Mouse (Mus musculus) CH12.LX (cell line): ENCODE data around the gene Adgrg6. TPM values are rescaled to one million over a fixed set of nuclear protein-coding genes. Genes with fewer than 3 reads are reported as not detected.

Experiments used
- DNase-seq: peaks from one replicate; pipeline ENCODE4 v3.0.0-alpha.2; 2013; ENCODE audit errors: extremely low read depth
- H3K27ac ChIP-seq: 2 replicates; pipeline ENCODE4 v1.5.1; 2012; ENCODE audit warnings: low read depth, mild to moderate bottlenecking, control low read depth, moderate library complexity; ENCODE audit not compliant: insufficient read depth
- H3K27me3 ChIP-seq: replicated peaks from 2 replicates; pipeline ENCODE3; 2012; ENCODE audit warnings: inconsistent platforms
- H3K36me3 ChIP-seq, 2 experiments: replicated peaks in 1 of 2; 2 replicates each; pipeline versions ENCODE3 to v1.6.1; 2012; ENCODE audit warnings: inconsistent platforms in 1 of 2, low read length in 1 of 2, mild to moderate bottlenecking in 1 of 2, mixed read lengths in 1 of 2, moderate library complexity in 1 of 2; ENCODE audit not compliant: control insufficient read depth in 1 of 2, insufficient read depth in 1 of 2
- H3K4me1 ChIP-seq, 2 experiments: 2 replicates each; pipeline ENCODE4 v1.6.1; 2012; ENCODE audit warnings: inconsistent platforms in 1 of 2, moderate library complexity in 1 of 2; ENCODE audit not compliant: insufficient read depth in 2 of 2, control insufficient read depth in 1 of 2
- H3K4me2 ChIP-seq: 2 replicates; pipeline ENCODE4 v1.6.1; 2012; ENCODE audit warnings: low read depth, mild to moderate bottlenecking, control low read depth; ENCODE audit not compliant: poor library complexity, insufficient read depth, severe bottlenecking
- H3K4me3 ChIP-seq, 3 experiments: fragments of 150-350 bp in 1 of 3; sonication (generic) in 1 of 3; replicated peaks in 1 of 3; 2 replicates each; pipeline versions ENCODE3 to v1.5.1; 2011 to 2012; ENCODE audit warnings: low read depth in 2 of 3, low read length in 2 of 3, mild to moderate bottlenecking in 2 of 3, moderate library complexity in 2 of 3, control low read depth in 1 of 3, improper control_type of control experiment in 1 of 3, inconsistent platforms in 1 of 3, mixed read lengths in 1 of 3; ENCODE audit not compliant: poor library complexity in 1 of 3
- H3K79me2 ChIP-seq: replicated peaks from 2 replicates; pipeline ENCODE4 v1.6.1; 2012; ENCODE audit warnings: mild to moderate bottlenecking, moderate library complexity; ENCODE audit not compliant: control insufficient read depth, poor library complexity, insufficient read depth, severe bottlenecking; ENCODE audit errors: extremely low read depth
- H3K9ac ChIP-seq: 2 replicates; pipeline ENCODE4 v1.6.1; 2012; ENCODE audit warnings: low read depth, mild to moderate bottlenecking, control low read depth, moderate library complexity; ENCODE audit not compliant: insufficient read depth
- H3K9me3 ChIP-seq: replicated peaks from 2 replicates; pipeline ENCODE3; 2012; ENCODE audit warnings: low read length, inconsistent platforms, mixed read lengths
- CHD1 ChIP-seq: IDR thresholded peaks from 2 replicates; pipeline ENCODE4 v1.6.1; 2012; ENCODE audit warnings: low read depth, low read length, improper control_type of control experiment, inconsistent platforms
- CHD2 ChIP-seq: IDR thresholded peaks from 2 replicates; pipeline ENCODE4 v1.6.1; 2011; ENCODE audit warnings: low read length, improper control_type of control experiment
- ELF1 ChIP-seq: IDR thresholded peaks from 2 replicates; pipeline ENCODE4 v1.6.1; 2014; ENCODE audit warnings: low read depth, mild to moderate bottlenecking, inconsistent platforms, low read length, improper control_type of control experiment
- ETS1 ChIP-seq: conservative IDR thresholded peaks from 2 replicates; pipeline ENCODE4 v1.6.1; 2012; ENCODE audit warnings: low read depth, mild to moderate bottlenecking, inconsistent platforms, low read length, improper control_type of control experiment, moderate library complexity
- GABPA ChIP-seq: IDR thresholded peaks from 2 replicates; pipeline ENCODE4 v1.6.1; 2012; ENCODE audit warnings: low read depth, low read length, improper control_type of control experiment, inconsistent platforms; ENCODE audit not compliant: insufficient replicate concordance
- IRF4 ChIP-seq: IDR thresholded peaks from 2 replicates; pipeline ENCODE4 v1.6.1; 2014; ENCODE audit warnings: low read depth, mild to moderate bottlenecking, inconsistent platforms, low read length, improper control_type of control experiment
- JUND ChIP-seq: conservative IDR thresholded peaks from 2 replicates; pipeline ENCODE4 v1.6.1; 2011; ENCODE audit warnings: low read depth, low read length, improper control_type of control experiment
- MAFK ChIP-seq: IDR thresholded peaks from 2 replicates; pipeline ENCODE4 v1.6.1; 2011; ENCODE audit warnings: low read length, improper control_type of control experiment; ENCODE audit not compliant: insufficient replicate concordance
- MAX ChIP-seq: IDR thresholded peaks from 2 replicates; pipeline ENCODE4 v1.6.1; 2011; ENCODE audit warnings: low read length, improper control_type of control experiment
- MEF2A ChIP-seq: IDR thresholded peaks from 2 replicates; pipeline ENCODE4 v1.6.1; 2014; ENCODE audit warnings: low read depth, mild to moderate bottlenecking, inconsistent platforms, low read length, improper control_type of control experiment, borderline replicate concordance
- MXI1 ChIP-seq: IDR thresholded peaks from 2 replicates; pipeline ENCODE4 v1.6.1; 2011; ENCODE audit warnings: mild to moderate bottlenecking, low read depth, low read length, improper control_type of control experiment
- MYC ChIP-seq: IDR thresholded peaks from 2 replicates; pipeline ENCODE4 v1.6.1; 2011; ENCODE audit warnings: low read depth, mild to moderate bottlenecking, improper control_type of control experiment, low read length
- PAX5 ChIP-seq: IDR thresholded peaks from 2 replicates; pipeline ENCODE4 v1.6.1; 2012; ENCODE audit warnings: low read length, inconsistent platforms, mixed read lengths
- POLR2AphosphoS2 ChIP-seq: IDR thresholded peaks from 2 replicates; pipeline ENCODE4 v1.6.1; 2011; ENCODE audit warnings: low read depth, low read length, improper control_type of control experiment
- RAD21 ChIP-seq: IDR thresholded peaks from 2 replicates; pipeline ENCODE4 v1.6.1; 2011; ENCODE audit warnings: low read depth, mild to moderate bottlenecking, low read length, improper control_type of control experiment, moderate library complexity
- SIN3A ChIP-seq: IDR thresholded peaks from 2 replicates; pipeline ENCODE4 v1.6.1; 2012; ENCODE audit warnings: low read length, improper control_type of control experiment, inconsistent platforms
- TBP ChIP-seq: conservative IDR thresholded peaks from 2 replicates; pipeline ENCODE4 v1.6.1; 2011; ENCODE audit warnings: low read depth, low read length, improper control_type of control experiment
- USF1 ChIP-seq: IDR thresholded peaks from 2 replicates; pipeline ENCODE4 v1.6.1; 2014; ENCODE audit warnings: low read depth, mild to moderate bottlenecking, inconsistent platforms, low read length, improper control_type of control experiment
- USF2 ChIP-seq: conservative IDR thresholded peaks from 2 replicates; pipeline ENCODE4 v1.6.1; 2011; ENCODE audit warnings: low read depth, low read length, improper control_type of control experiment
- ZC3H11A ChIP-seq: IDR thresholded peaks from 2 replicates; pipeline ENCODE4 v1.6.1; 2012; ENCODE audit warnings: low read depth, mild to moderate bottlenecking, inconsistent platforms, low read length, improper control_type of control experiment
- ZKSCAN1 ChIP-seq: IDR thresholded peaks from 2 replicates; pipeline ENCODE4 v1.6.1; 2012; ENCODE audit warnings: low read depth, inconsistent platforms, low read length, improper control_type of control experiment, borderline replicate concordance
- ZMIZ1 ChIP-seq: IDR thresholded peaks from 2 replicates; pipeline ENCODE4 v1.6.1; 2012; ENCODE audit warnings: low read depth, mild to moderate bottlenecking, inconsistent platforms, low read length, improper control_type of control experiment
- ZNF384 ChIP-seq: IDR thresholded peaks from 2 replicates; pipeline ENCODE4 v1.6.1; 2012; ENCODE audit warnings: low read depth, low read length, improper control_type of control experiment, inconsistent platforms
- dilution Hi-C: fragments of 300-500 bp; cut with MboI; formaldehyde crosslinking; loops from 2 replicates; pipeline ENCODE4 v1.14.3; 2020; ENCODE audit warnings: low sequenced_read_pairs; ENCODE audit not compliant: extremely low pct_unique_long_range_greater_than_20kb, extremely low pct_ligation_motif_present
- in situ Hi-C: fragments of 300-500 bp; cut with MboI; formaldehyde crosslinking; loops from 3 replicates; pipeline ENCODE4 v1.14.3; 2019; ENCODE audit warnings: low sequenced_read_pairs, low pct_ligation_motif_present, low pct_unique_long_range_greater_than_20kb, mixed read lengths
- polyA plus RNA-seq: library from polyadenylated mRNA; unstranded; fragments of >175 nt; gene quantifications from 2 replicates; pipeline ENCODE4 v1.2.1, GENCODE M21; 2012; ENCODE audit warnings: low read depth; ENCODE audit not compliant: insufficient read length
- total RNA-seq, 2 experiments: library from RNA; depleted of rRNA; stranded (reverse); fragments of 300-350 nt in 1 of 2; fragments of >200 nt in 1 of 2; gene quantifications; 2 replicates each; pipeline ENCODE4 v1.2.3; 2012 to 2014

Gene Adgrg6
- total and polyA plus RNA-seq, 3 experiments = not detected

DNA sequence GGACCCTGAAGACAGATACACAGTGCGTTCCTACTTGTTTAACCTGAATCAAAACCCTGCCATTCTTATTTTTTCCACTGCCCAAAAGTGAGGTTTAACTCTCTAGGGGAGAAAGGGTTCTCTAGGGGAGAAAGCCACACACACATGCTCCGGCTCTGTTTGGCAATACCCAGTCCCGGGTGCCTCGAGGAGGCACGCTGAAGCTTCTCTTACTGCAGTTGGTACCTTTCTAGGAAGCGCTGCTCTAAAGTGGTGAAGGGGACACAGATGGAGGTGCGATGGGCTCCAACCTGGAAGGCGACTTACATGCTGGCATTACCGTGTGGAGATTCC, 885 bp downstream of the Adgrg6 start:
- Histone ChIP-seq H3K79me2 (no peaks in the 10 kb centered on the region), H3K4me2 (no peak overlapping the region), H3K27ac (no peak overlapping the region), H3K4me1 (peaks cover 0 to 17% of the 10 kb centered on the region in 2 experiments; a peak in 1 of 4 replicates), H3K4me3 (no peak overlapping the region), H3K36me3 (no peaks in the 10 kb centered on the region), H3K27me3 (no peaks in the 10 kb centered on the region), H3K9ac (no peak overlapping the region), H3K9me3 (peaks cover 3% of the 10 kb centered on the region)
- DNase-seq = no peak
- dilution Hi-C loops = no loop called here
- in situ Hi-C loops = no loop called here
- TF ChIP-seq IRF4 (no peak), CHD2 (no peak), MYC (no peak), MEF2A (no peak), GABPA (no peak), MAFK (no peak), PAX5 (no peak), USF2 (no peak)

GRCm38 (mm10) chr10:14543511-14544067, 1.9 kb downstream of the Adgrg6 start:
- Histone ChIP-seq H3K79me2 (no peaks in the 10 kb centered on the region), H3K4me1 (peaks cover 0 to 14% of the 10 kb centered on the region in 2 experiments; a peak in 1 of 4 replicates), H3K27ac (no peak overlapping the region), H3K9ac (no peak overlapping the region), H3K4me3 (no peak overlapping the region), H3K36me3 (no peaks in the 10 kb centered on the region), H3K27me3 (no peaks in the 10 kb centered on the region), H3K4me2 (no peak overlapping the region), H3K9me3 (peaks cover 3% of the 10 kb centered on the region)
- in situ Hi-C loops = no loop called here
- no peak for DNase-seq
- no peak for TF ChIP-seq ETS1
- no peak for TF ChIP-seq ZC3H11A
- TF ChIP-seq CHD2 = no peak
- no peak for TF ChIP-seq ELF1
- no peak for TF ChIP-seq MAX
- no peak for TF ChIP-seq POLR2AphosphoS2
- TF ChIP-seq RAD21 = no peak
- TF ChIP-seq MXI1 = no peak
- no peak for TF ChIP-seq JUND
- TF ChIP-seq USF1 = no peak
- no peak for TF ChIP-seq CHD1
- no peak for TF ChIP-seq MYC
- no peak for TF ChIP-seq ZNF384
- no peak for TF ChIP-seq PAX5
- no peak for TF ChIP-seq ZKSCAN1
- TF ChIP-seq TBP = no peak
- TF ChIP-seq USF2 = no peak
- TF ChIP-seq SIN3A = no peak
- no peak for TF ChIP-seq ZMIZ1
- dilution Hi-C loops = no loop called here
